Mouse (Mus musculus) hindbrain, postnatal 0 days (tissue): ENCODE data around the gene Usp13. TPM values are rescaled to one million over a fixed set of nuclear protein-coding genes. Genes with fewer than 3 reads are reported as not detected.

Experiments used
- ATAC-seq: fragments of 200-750 bp; cut with Nextera tagmentation; 2 replicates; pipeline ENCODE4 v1.8.0; 2017; ENCODE audit warnings: mild to moderate bottlenecking, moderate TSS enrichment, moderate library complexity
- DNase-seq: peaks from one replicate; pipeline ENCODE4 v3.0.0-alpha.2; 2015; ENCODE audit warnings: low spot score
- H3K27ac ChIP-seq: fragments of 300-500 bp; sonication (generic); 2 replicates; pipeline ENCODE4 v1.5.1; 2014; ENCODE audit warnings: mild to moderate bottlenecking
- H3K27me3 ChIP-seq: fragments of 300-500 bp; sonication (generic); 2 replicates; pipeline ENCODE4 v1.6.1; 2014; ENCODE audit warnings: low read length, mixed read lengths; ENCODE audit not compliant: insufficient read depth
- H3K36me3 ChIP-seq: fragments of 300-500 bp; sonication (generic); 2 replicates; pipeline ENCODE4 v1.6.1; 2014; ENCODE audit warnings: low read length, mixed read lengths; ENCODE audit not compliant: insufficient read depth
- H3K4me1 ChIP-seq: fragments of 300-500 bp; sonication (generic); 2 replicates; pipeline ENCODE4 v1.6.1; 2014; ENCODE audit warnings: antibody characterized with exemption, low read length, mixed read lengths; ENCODE audit not compliant: insufficient read depth
- H3K4me2 ChIP-seq: fragments of 300-500 bp; sonication (generic); 2 replicates; pipeline ENCODE4 v1.6.1; 2014; ENCODE audit warnings: low read depth, mild to moderate bottlenecking, low read length, moderate library complexity, mixed read lengths
- H3K4me3 ChIP-seq: fragments of 300-500 bp; sonication (generic); 2 replicates; pipeline ENCODE4 v1.5.1; 2014; ENCODE audit warnings: low read length
- H3K9ac ChIP-seq: fragments of 300-500 bp; sonication (generic); replicated peaks from 2 replicates; pipeline ENCODE4 v1.6.1; 2014; ENCODE audit warnings: mild to moderate bottlenecking, low read length, moderate library complexity, mixed read lengths
- H3K9me3 ChIP-seq: fragments of 300-500 bp; sonication (generic); 2 replicates; pipeline ENCODE4 v1.6.1; 2016; ENCODE audit warnings: low read length, mixed read lengths
- CTCF ChIP-seq: IDR thresholded peaks from 2 replicates; pipeline ENCODE4 v1.5.1; 2016; ENCODE audit warnings: antibody characterized with exemption, control low read depth, low read depth
- WGBS: fragments of 180-500 bp; shearing (Covaris S2); extraction: QIAGEN DNeasy Blood & Tissue Kit; methylation state at CpG from one replicate; pipeline ENCODE4 v1.1.7; 2014; 5-methylcytosine and 5-hydroxymethylcytosine counted together
- polyA plus RNA-seq: library from polyadenylated mRNA; unstranded; fragments of >200 nt; fragmentation: Nextera tagmentation; extraction: Ambion mirVana; gene quantifications from 2 replicates; pipeline ENCODE4 v1.2.1, GENCODE M21; 2015
- total RNA-seq: library from RNA; depleted of rRNA; stranded (reverse); fragments of >200 nt; gene quantifications from 2 replicates; pipeline ENCODE4 v1.2.3, GENCODE M21; 2014

The Usp13 gene
- total and polyA plus RNA-seq, 2 experiments from 2014 or later: 10.5 to 14.2 TPM

DNA sequence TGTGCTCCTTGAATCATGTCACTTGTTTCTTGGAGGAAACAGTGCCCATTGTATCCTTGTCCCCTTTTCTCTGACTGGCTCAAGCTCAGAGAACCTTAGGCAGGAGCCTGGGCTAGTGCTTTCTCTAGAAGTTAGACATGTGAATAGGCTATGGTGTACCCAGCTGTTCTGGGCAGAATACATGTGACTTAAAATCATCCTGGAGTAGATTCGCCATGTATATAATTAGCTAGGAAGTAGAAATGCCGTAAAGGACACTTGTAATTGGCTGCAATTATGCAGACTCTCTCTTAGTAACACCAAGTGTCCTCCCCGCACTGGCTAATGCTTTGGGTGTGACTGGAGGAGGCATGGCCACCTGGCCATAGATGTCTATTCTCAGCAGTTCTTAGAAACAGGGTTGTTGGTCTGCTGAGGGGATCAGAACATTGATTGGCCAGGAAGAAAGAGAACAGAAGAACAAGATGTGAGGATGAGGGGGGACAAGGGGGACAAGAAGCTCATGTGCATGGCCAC is 8.7 kb downstream of the Usp13 start:
- no peak overlapping the region for H3K4me2 ChIP-seq
- H3K36me3 ChIP-seq: no peaks in the 10 kb centered on the region
- no peak overlapping the region for H3K9ac ChIP-seq
- H3K9me3 ChIP-seq: no peaks in the 10 kb centered on the region
- H3K4me3 ChIP-seq: no peak overlapping the region
- 0 out of 2 replicates have a peak, but pooled peaks cover 5% of the 10 kb centered on the region for H3K4me1 ChIP-seq
- WGBS: 88% methylated on average over 3 of the region's 3 CpGs
- DNase-seq: no peak
- no peak overlapping the region for H3K27ac ChIP-seq
- no peaks in the 10 kb centered on the region for H3K27me3 ChIP-seq
- no peak for ATAC-seq
- no peak for TF ChIP-seq CTCF

GRCm38 (mm10) chr3:32826701-32827100 is 9.4 kb downstream of the Usp13 start:
- 42% methylated on average over 6 of the region's 6 CpGs for WGBS
- H3K27ac ChIP-seq: no peak overlapping the region
- peak; percentile 75 for DNase-seq
- no peaks in the 10 kb centered on the region for H3K9me3 ChIP-seq
- H3K9ac ChIP-seq: no peak overlapping the region
- no peak overlapping the region for H3K4me2 ChIP-seq
- H3K4me1 ChIP-seq: 0 out of 2 replicates have a peak, but pooled peaks cover 5% of the 10 kb centered on the region
- H3K4me3 ChIP-seq: no peak overlapping the region
- no peak for TF ChIP-seq CTCF
- ATAC-seq: peak; percentile 80
- no peaks in the 10 kb centered on the region for H3K27me3 ChIP-seq
- no peaks in the 10 kb centered on the region for H3K36me3 ChIP-seq

- no peak for TF ChIP-seq CTCF
- 72% methylated on average over 2 of the region's 2 CpGs for WGBS
- ATAC-seq (no peak), DNase-seq (no peak)
- no peak overlapping the region for H3K27ac ChIP-seq
- H3K9ac ChIP-seq: no peak overlapping the region
- no peaks in the 10 kb centered on the region for H3K27me3 ChIP-seq
- no peaks in the 10 kb centered on the region for H3K9me3 ChIP-seq
- H3K4me3 ChIP-seq: no peak overlapping the region
- H3K4me1 ChIP-seq: no peaks in the 10 kb centered on the region
- no peak overlapping the region for H3K4me2 ChIP-seq
- H3K36me3 ChIP-seq: no peaks in the 10 kb centered on the region
Observed at GRCm38 (mm10) chr3:32833871-32834270, 16.5 kb downstream of the Usp13 start.

DNA sequence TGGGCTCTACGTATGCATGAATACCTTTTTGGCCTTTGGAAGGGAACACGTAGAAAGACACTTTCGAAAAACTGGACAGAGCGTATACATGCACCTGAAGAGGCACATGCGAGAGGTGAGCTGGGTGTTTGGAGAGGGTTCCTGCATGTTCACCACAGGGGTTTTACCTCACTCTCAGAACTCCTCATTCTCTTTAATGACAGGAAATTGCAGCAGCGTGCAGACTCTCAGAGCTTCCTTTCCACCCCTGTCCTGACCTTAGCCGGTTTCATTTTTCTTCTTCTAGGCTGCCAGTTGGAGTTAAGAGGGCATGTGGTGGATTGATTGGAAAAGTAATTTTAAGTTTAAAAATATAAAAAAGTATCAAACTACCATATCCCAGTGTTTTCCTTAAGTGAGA is 20.5 kb downstream of the Usp13 start:
- Histone ChIP-seq H3K9ac (no peak overlapping the region), H3K36me3 (no peaks in the 10 kb centered on the region), H3K9me3 (no peaks in the 10 kb centered on the region), H3K27ac (no peak overlapping the region), H3K27me3 (no peaks in the 10 kb centered on the region), H3K4me3 (no peak overlapping the region), H3K4me1 (no peaks in the 10 kb centered on the region), H3K4me2 (no peak overlapping the region)
- 94% methylated on average over 7 of the region's 7 CpGs for WGBS
- TF ChIP-seq CTCF: no peak
- ATAC-seq: no peak
- no peak for DNase-seq

DNA sequence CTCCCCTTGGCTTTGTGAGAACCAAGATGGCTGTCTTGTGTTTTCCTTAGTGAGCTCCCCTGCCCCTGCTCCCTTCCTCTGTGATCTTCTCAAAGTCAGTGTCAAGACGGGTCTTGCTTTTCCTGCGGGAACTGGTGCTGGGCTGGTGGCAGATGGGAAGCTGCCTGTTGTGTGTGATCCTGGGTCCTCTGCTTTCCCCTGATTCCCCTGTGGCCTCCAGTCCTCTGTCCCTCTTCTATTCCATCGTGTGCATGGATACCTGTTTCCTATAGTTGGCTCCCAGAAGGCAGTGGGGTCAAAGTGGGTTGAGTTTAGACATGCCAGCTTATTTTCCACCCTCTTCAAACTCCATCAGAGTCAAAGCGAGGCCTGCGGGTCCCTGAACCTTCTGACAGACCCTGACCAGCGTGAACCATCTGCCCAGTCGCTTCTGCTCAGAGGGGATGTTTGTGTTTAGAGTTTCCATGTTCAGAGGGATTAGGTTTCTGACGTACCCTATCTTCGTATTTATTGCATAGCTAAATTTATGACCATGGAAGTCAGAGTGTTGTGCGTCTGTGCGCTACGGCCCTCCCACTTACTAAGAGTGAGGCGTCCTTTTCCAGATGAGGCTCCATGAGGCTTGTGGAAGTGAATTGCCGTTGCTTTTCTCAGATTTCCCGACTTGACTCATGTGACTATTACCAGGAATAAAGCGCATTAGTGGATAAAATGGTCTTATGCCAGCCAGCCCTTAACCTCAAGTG is 39.2 kb downstream of the Usp13 start:
- no peak for ATAC-seq

GRCm38 (mm10) chr3:32871081-32871480 is 53.7 kb downstream of the Usp13 start:
- H3K9ac ChIP-seq: no peak overlapping the region
- no peak overlapping the region for H3K27ac ChIP-seq
- H3K36me3 ChIP-seq: no peaks in the 10 kb centered on the region
- 91% methylated on average over 3 of the region's 3 CpGs for WGBS
- no peak for DNase-seq
- TF ChIP-seq CTCF: no peak
- no peak for ATAC-seq
- H3K9me3 ChIP-seq: no peaks in the 10 kb centered on the region
- H3K4me3 ChIP-seq: no peak overlapping the region
- no peak overlapping the region for H3K4me2 ChIP-seq
- no peaks in the 10 kb centered on the region for H3K4me1 ChIP-seq
- H3K27me3 ChIP-seq: no peaks in the 10 kb centered on the region

More for the DNA sequence above, 39.2 kb downstream of the Usp13 start:
- H3K9me3 ChIP-seq: no peaks in the 10 kb centered on the region
- no peak for TF ChIP-seq CTCF
- no peak overlapping the region for H3K9ac ChIP-seq
- H3K4me1 ChIP-seq: no peaks in the 10 kb centered on the region
- no peak overlapping the region for H3K27ac ChIP-seq
- H3K4me3 ChIP-seq: no peak overlapping the region
- WGBS: 92% methylated on average over 16 of the region's 16 CpGs
- no peak for DNase-seq
- H3K27me3 ChIP-seq: no peaks in the 10 kb centered on the region
- H3K4me2 ChIP-seq: no peak overlapping the region
- no peaks in the 10 kb centered on the region for H3K36me3 ChIP-seq

GRCm38 (mm10) chr3:32886386-32886785 is 69.0 kb downstream of the Usp13 start:
- ATAC-seq (no peak), DNase-seq (no peak)
- H3K4me1 ChIP-seq: no peaks in the 10 kb centered on the region
- no peaks in the 10 kb centered on the region for H3K27me3 ChIP-seq
- no peak overlapping the region for H3K4me3 ChIP-seq
- H3K9me3 ChIP-seq: no peaks in the 10 kb centered on the region
- no peaks in the 10 kb centered on the region; the same call in 1 of the 2 replicates for H3K36me3 ChIP-seq
- no peak overlapping the region for H3K27ac ChIP-seq
- no peak overlapping the region for H3K9ac ChIP-seq
- TF ChIP-seq CTCF: no peak
- 95% methylated on average over 8 of the region's 8 CpGs for WGBS
- H3K4me2 ChIP-seq: no peak overlapping the region
